Mouse (Mus musculus): ENCODE data around the gene Trak2. TPM values are rescaled to one million over a fixed set of nuclear protein-coding genes. Genes with fewer than 3 reads are reported as not detected.
"Not testable (repeated sequence)": the region's sequence is repeated elsewhere in the genome, so short reads cannot be mapped to it uniquely, and the experiment has no call there.

The Trak2 gene
- total RNA-seq, 2 experiments from 2014 or later: 185 to 192 TPM

DNA sequence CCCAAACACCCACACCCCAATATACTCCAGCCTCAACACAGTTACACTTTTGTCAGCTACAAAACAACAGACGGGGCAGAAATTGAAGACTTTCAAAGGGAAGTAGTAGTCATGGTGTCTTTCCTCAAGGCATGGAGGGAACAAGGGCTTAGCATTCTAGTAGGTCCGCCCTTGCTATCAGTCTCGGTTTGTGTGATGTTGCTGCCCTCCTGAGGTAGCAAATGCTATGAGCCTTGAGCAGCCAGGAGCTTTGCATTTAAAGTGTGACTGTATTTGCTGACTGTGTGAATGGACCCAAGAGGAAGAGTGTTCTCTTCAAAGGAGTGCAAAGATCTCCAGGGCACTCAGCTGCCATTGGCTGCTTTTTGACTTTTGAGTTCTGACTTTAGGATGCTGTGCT is 75.7 kb downstream of the Trak2 start:
- intact Hi-C loops (cut with DNase I): loop anchor here (2.0 kb wide), 1 partner anchor 201 kb away; no protein-coding TSS in a partner anchor
- DNase-seq (ENCODE audit: low spot score): not testable (repeated sequence)

DNA sequence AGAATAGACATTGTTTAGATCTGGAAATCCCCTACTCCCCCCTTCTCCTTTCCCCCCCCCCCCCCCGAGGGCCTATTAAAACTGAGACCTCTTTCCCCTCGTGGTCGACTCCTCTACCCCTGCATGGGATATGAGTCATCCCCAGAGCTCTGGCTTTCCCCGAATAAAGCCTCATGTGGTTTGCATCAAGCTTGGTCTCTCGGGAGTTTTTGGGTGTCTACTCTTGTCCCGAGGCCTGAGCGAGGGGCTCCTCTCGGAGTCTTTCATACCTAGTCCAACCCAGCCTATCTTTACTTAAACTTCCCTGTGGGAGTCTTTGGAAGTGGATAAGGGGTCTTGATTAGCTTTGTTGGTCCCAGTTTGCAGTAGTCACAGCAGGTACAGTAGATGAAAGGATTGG is 80.8 kb downstream of the Trak2 start:
- intact Hi-C loops (cut with DNase I); DNase-seq (ENCODE audit: low spot score): not testable (repeated sequence)

- intact Hi-C loops (cut with DNase I); DNase-seq (ENCODE audit: low spot score): not testable (repeated sequence)
Measured at GRCm38 (mm10) chr1:58891481-58892170, 81.6 kb downstream of the Trak2 start.

- DNase-seq (ENCODE audit: low spot score); intact Hi-C loops (cut with DNase I): not testable (repeated sequence)
Measured at GRCm38 (mm10) chr1:58890697-58891290, 82.4 kb downstream of the Trak2 start.

DNA sequence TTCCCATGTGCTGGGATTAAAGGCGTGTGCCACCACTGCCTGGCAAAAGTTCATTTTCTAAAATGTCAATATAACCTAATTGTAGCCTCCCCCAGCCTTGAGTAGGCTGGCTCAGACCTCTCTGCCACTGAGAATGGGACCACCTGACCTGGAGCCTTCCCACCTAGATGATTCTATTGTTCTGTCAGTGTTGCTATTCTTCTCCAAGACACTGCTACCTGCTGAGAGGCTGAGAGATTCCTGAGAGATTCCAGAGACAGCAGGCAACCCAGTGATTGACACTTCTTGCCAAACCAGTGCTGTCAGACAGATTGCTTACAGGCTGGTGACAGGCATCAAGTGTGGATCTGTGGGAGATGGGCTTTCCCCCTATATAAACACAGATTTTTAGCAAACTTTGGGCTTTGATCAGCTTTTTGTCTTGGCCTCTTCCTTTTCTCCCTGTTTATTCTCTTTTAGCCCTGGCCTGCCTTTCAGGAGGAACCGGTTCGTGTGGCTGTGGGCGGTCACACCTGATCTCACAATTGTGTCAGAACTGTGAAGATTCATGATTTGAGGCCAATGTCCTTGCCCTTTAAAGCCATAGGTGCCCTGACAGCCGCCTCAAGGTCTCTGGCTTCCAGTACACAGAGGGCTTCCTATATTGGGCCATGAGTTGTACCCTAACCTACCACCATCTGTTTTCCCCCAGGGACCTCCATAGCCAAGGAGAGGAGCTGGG is 83.2 kb downstream of the Trak2 start:
- no peak for DNase-seq (ENCODE audit: low spot score)
- intact Hi-C loops (cut with DNase I): no loop called here

DNA sequence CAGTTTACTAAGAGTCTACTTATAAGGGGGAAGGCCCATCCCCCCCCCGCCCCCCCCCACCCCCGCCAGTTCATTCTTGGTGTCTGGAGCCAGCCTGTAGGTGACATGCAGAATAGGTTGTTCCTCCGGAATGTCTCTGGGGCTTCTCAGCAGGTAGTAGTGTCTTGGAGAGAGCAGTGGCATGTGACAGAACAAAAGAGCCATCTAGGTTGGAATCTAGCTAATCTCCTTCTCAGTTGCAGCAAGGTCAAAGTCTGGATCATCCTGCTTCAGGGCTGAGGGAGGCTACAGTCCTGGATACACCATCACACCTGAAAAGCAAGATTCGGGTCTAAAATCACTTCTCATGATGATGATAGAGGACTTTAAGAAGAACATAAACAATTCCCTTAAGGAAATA is 87.6 kb downstream of the Trak2 start:
- intact Hi-C loops (cut with DNase I): no loop called here
- DNase-seq (ENCODE audit: low spot score): no peak

- intact Hi-C loops (cut with DNase I); DNase-seq (ENCODE audit: low spot score): not testable (repeated sequence)
Measured at GRCm38 (mm10) chr1:58883279-58883678, 90.0 kb downstream of the Trak2 start.

DNA sequence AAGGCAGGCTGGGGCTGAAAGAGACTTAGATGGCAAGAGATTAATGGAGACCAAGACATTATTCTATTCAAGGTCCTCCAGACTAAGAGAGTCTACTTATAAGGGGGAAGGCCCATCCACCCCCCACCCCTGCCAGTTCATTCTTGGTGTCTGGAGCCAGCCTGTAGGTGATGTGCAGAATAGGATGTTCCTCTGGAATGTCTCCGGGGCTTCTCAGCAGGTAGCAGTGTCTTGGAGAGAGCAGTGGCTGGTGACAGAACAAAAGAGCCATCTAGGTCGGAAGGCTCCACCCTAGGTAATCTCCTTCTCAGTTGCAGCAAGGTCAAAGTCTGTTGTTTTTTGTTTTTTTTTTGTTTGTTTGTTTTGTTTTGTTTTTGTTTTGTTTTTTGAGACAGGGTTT is 93.9 kb downstream of the Trak2 start:
- intact Hi-C loops (cut with DNase I): loop anchor here (5.0 kb wide), 1 partner anchor 202 kb away; no protein-coding TSS in a partner anchor
- DNase-seq (ENCODE audit: low spot score): not testable (repeated sequence)

- intact Hi-C loops (cut with DNase I): loop anchor here (5.0 kb wide), 1 partner anchor 199 kb away; no protein-coding TSS in a partner anchor
- not testable (repeated sequence) for DNase-seq (ENCODE audit: low spot score)
Measured at GRCm38 (mm10) chr1:58876500-58876899, 96.7 kb downstream of the Trak2 start.

DNA sequence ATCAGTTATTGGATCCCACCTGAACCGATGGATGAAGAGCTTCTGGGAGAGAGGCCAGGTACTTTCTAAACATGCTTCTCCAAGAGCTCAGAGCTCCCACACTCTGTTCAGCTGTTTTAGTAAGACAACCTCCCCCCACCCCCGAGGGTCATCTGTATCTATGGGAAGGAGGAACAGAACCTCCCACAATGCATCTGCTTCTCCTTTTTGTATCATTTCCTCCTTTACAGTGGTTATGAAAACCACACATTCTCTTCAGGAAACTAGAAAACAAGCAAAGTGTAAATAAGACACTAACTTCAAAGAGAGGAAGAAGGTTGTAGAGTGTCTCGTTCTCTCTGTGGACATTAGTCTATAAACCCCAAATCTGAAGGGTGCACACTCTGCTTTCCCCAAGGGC is 112.6 kb downstream of the Trak2 start:
- DNase-seq (ENCODE audit: low spot score); intact Hi-C loops (cut with DNase I): not testable (repeated sequence)

DNA sequence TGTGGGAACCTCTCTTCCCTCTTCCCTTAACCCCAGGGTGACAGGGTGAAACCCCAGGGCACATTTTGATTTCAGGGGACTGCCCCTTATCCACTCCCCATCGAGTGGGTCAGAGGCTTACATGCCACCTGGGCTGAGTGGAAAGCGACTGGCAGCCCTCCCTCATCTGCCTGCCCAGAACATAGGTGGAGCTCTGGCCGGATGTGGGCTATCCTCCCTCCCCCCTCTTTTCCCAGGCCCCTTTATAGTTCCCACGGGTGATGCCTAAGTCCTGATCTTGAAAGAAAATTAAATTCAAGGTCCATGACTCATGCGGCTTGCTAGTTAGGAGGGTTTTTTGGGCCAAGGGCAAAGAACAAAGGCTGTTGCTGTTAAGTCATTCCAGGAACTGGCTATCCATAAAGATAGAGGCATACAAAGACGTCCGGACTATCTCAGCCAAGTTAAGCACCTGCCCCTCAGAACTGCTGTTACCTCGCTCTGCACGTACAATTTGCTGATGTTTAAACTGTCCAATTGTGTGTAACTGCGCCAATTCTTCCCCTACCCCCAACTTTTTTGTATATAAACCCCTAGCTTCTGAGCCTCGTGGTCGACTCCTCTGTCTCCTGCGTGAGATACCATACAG is 113.4 kb downstream of the Trak2 start:
- intact Hi-C loops (cut with DNase I); DNase-seq (ENCODE audit: low spot score): not testable (repeated sequence)

DNA sequence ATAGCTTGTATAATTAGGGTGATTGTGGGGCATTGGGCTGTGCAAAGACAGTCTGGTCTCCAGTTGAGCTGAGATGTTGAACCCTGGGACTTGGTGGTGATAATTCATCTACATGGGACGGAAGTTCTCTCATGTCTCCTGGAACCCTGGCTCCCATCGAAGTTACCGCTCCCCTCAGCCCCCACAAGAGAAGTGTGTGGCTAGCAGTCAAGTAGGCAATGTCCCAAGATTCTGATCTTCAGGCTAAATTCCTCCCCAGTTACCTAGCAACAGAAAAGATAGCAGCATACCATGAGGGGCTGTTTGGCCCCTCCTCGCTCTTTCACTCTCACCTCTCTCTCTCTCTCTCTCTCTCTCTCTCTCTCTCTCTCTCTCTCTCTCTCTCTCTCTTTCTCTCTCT is 114.1 kb downstream of the Trak2 start:
- DNase-seq (ENCODE audit: low spot score); intact Hi-C loops (cut with DNase I): not testable (repeated sequence)

DNA sequence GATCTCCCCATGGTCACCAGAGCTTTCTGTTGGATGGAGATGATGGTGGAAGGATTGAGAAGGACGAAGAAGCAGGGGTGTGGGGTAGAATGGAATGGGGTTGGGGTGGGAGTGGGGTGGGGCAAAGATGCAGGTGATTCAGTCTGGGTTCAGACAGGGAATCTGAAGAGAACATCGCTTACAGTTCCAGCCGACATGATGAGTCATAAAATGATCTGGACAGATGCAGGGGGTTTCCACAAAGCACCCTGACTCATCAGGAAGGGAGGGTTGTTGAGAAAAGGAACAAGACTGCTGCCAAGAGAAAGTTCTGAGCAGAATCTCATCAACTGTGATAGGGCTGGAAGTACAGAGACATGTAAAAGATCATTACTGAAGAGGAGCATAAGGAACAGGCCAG is 116.4 kb downstream of the Trak2 start:
- intact Hi-C loops (cut with DNase I); DNase-seq (ENCODE audit: low spot score): not testable (repeated sequence)

Other genes starting within 250 kb of the Trak2 start
- 1 to 10 TPM; 8.0 to 8.2 TPM for gene Casp8, start 178.1 kb downstream of the Trak2 start, total RNA-seq (2021)
- gene Stradb, start 92 bp upstream of the Trak2 start, total RNA-seq (2021): 10 to 100 TPM; 55.0 to 57.1 TPM
- gene C2cd6, start 121.5 kb upstream of the Trak2 start, total RNA-seq (2021): not detected
- 1 to 10 TPM; 3.8 to 4.0 TPM for gene Tmem237, start 147.0 kb upstream of the Trak2 start, total RNA-seq (2021)
- under 1 TPM; 0.08 to 0.23 TPM for gene Mpp4, start 190.0 kb upstream of the Trak2 start, total RNA-seq (2021)